Mouse (Mus musculus) cerebellum, adult 2 months (tissue): ENCODE measurements at regions not wholly inside any gene's neighbourhood (a gene's known extent, or its start where the extent isn't known, plus 50 kb on each side); places are given as distances from the start of the nearest gene placed in this dataset.

Experiments
- CTCF ChIP-seq: fragments of 200-500 bp; IDR thresholded peaks from 2 replicates; pipeline ENCODE4 v1.5.1; 2011; ENCODE audit warnings: low read depth, mild to moderate bottlenecking, control low read depth, low read length, moderate library complexity, borderline replicate concordance; ENCODE audit not compliant: insufficient read depth
- POLR2A ChIP-seq: fragments of 200-500 bp; IDR thresholded peaks from 2 replicates; pipeline ENCODE4 v1.6.1; 2011; ENCODE audit warnings: low read length, control low read depth, borderline replicate concordance; ENCODE audit not compliant: insufficient read depth

DNA sequence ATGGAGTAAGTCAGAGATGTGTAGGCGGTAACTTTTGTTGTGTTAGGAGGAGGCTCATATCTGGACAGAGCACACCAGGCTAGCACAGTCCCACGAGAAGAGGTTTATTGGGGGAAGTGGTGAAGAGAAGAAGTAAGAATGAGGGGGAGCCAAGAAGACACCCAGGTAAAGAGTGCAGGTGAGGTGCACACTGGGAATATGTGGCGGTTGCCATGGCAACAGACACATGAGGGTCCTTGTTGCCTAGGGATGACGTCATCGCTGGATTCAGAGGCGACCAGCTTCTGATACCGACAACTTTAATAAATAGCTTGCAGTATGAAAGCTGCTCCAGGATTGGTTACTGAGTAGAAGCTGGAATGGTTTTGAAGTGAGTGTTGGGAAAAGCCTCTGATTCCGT lies 110.5 kb upstream of the Wdfy3 start:
- no peak for TF ChIP-seq CTCF
- TF ChIP-seq POLR2A: no peak
